Mouse (Mus musculus) lung, adult 2 months (tissue): ENCODE measurements around the gene Cbx5. TPM values are rescaled to one million over a fixed set of nuclear protein-coding genes. Genes with fewer than 3 reads are reported as not detected.
A peak's percentile ranks its signal among the peaks of the same experiment; 100 is the strongest.

ENCODE experiments used
- DNase-seq: peaks from one replicate; pipeline ENCODE4 v3.0.0; 2022
- H3K4me1 ChIP-seq: fragments of 200-500 bp; 2 replicates; pipeline ENCODE4 v1.6.1; 2011; ENCODE audit warnings: low read length; ENCODE audit not compliant: control insufficient read depth, insufficient read depth
- H3K4me3 ChIP-seq: fragments of 200-500 bp; replicated peaks from 2 replicates; pipeline ENCODE3; 2011; ENCODE audit warnings: low read depth, mild to moderate bottlenecking, control low read depth, low read length; ENCODE audit errors: extremely low read depth
- CTCF ChIP-seq: fragments of 200-500 bp; IDR thresholded peaks from 2 replicates; pipeline ENCODE4 v1.5.1; 2011; ENCODE audit warnings: mild to moderate bottlenecking, low read length, control low read depth; ENCODE audit not compliant: insufficient read depth
- POLR2A ChIP-seq: fragments of 200-500 bp; IDR thresholded peaks from 2 replicates; pipeline ENCODE4 v1.6.1; 2011; ENCODE audit warnings: low read depth, mild to moderate bottlenecking, control low read depth, low read length, borderline replicate concordance; ENCODE audit errors: extremely low read depth
- WGBS: fragments of 180-500 bp; shearing (Covaris S2); methylation state at CpG from one replicate; pipeline ENCODE4 v1.1.7; 2018; 5-methylcytosine and 5-hydroxymethylcytosine counted together
- polyA plus RNA-seq: library from polyadenylated mRNA; depleted of rRNA; stranded (reverse); fragments of >200 nt; gene quantifications from 2 replicates; pipeline ENCODE4 v1.2.3, GENCODE M21; 2012

The Cbx5 gene
- polyA plus RNA-seq, 1 experiment, result 20.0 TPM

GRCm38 (mm10) chr15:103178767-103179166 lies 60.8 kb downstream of the Cbx5 start:
- Histone ChIP-seq H3K4me3 (no peak overlapping the region), H3K4me1 (peaks cover 6% of the 10 kb centered on the region)
- WGBS, result 73% methylated on average over 1 of the region's 1 CpGs
- TF ChIP-seq CTCF, result no peak
- DNase-seq, result no peak

- TF ChIP-seq CTCF, result peak; percentile 68
- TF ChIP-seq POLR2A, result no peak
- no peak overlapping the region for H3K4me3 ChIP-seq
- DNase-seq, result no peak
- H3K4me1 ChIP-seq, result peaks cover 2% of the 10 kb centered on the region
- WGBS, result 12% methylated on average over 12 of the region's 12 CpGs
These were observed 61.5 kb downstream of the Cbx5 start for GRCm38 (mm10) chr15:103178137-103178536.

- TF ChIP-seq CTCF, result no peak
- TF ChIP-seq POLR2A, result no peak
- Histone ChIP-seq H3K4me3 (no peak overlapping the region), H3K4me1 (no peaks in the 10 kb centered on the region; the same call in 1 of the 2 replicates)
- 8% methylated on average over 12 of the region's 12 CpGs for WGBS
- no peak for DNase-seq
These were observed 62.0 kb downstream of the Cbx5 start for GRCm38 (mm10) chr15:103177611-103178041.

GRCm38 (mm10) chr15:103176874-103177421 lies 62.7 kb downstream of the Cbx5 start:
- WGBS, result 2% methylated on average over 18 of the region's 18 CpGs
- Histone ChIP-seq H3K4me1 (no peaks in the 10 kb centered on the region; the same call in 1 of the 2 replicates), H3K4me3 (no peak overlapping the region)
- DNase-seq, result peak; percentile 94
- TF ChIP-seq POLR2A (no peak), CTCF (peak; percentile 88)

- Histone ChIP-seq H3K4me1 (peaks cover 6% of the 10 kb centered on the region), H3K4me3 (no peak overlapping the region)
- TF ChIP-seq CTCF, result no peak
- no peak for TF ChIP-seq POLR2A
- DNase-seq, result no peak
- WGBS, result 87% methylated on average over 5 of the region's 5 CpGs
These were observed 66.4 kb downstream of the Cbx5 start for GRCm38 (mm10) chr15:103173251-103173650.

GRCm38 (mm10) chr15:103172537-103172936 lies 67.1 kb downstream of the Cbx5 start:
- H3K4me1 ChIP-seq, result peaks cover 6% of the 10 kb centered on the region
- DNase-seq, result no peak
- TF ChIP-seq POLR2A, result no peak
- TF ChIP-seq CTCF, result peak; percentile 65
- WGBS, result 7% methylated on average over 10 of the region's 10 CpGs
- H3K4me3 ChIP-seq, result no peak overlapping the region

GRCm38 (mm10) chr15:103171276-103171675 lies 68.3 kb downstream of the Cbx5 start:
- TF ChIP-seq CTCF (no peak), POLR2A (no peak)
- Histone ChIP-seq H3K4me3 (no peak overlapping the region), H3K4me1 (peaks cover 6% of the 10 kb centered on the region)
- DNase-seq, result no peak
- 28% methylated on average over 8 of the region's 8 CpGs for WGBS

- TF ChIP-seq POLR2A (no peak), CTCF (no peak)
- WGBS, result 21% methylated on average over 16 of the region's 16 CpGs
- H3K4me1 ChIP-seq, result peaks cover 6% of the 10 kb centered on the region
- no peak overlapping the region for H3K4me3 ChIP-seq
- DNase-seq, result no peak
These were observed 69.3 kb downstream of the Cbx5 start for GRCm38 (mm10) chr15:103170316-103170679.

- DNase-seq, result no peak
- no peak overlapping the region for H3K4me3 ChIP-seq
- 14% methylated on average over 26 of the region's 26 CpGs for WGBS
These were observed 69.9 kb downstream of the Cbx5 start for GRCm38 (mm10) chr15:103169612-103170315.

GRCm38 (mm10) chr15:103168801-103169611 lies 70.6 kb downstream of the Cbx5 start:
- under 1% methylated on average over 63 of the region's 63 CpGs for WGBS
- peak overlapping the region; percentile 55 for H3K4me3 ChIP-seq
- peaks cover 6% of the 10 kb centered on the region for H3K4me1 ChIP-seq
- TF ChIP-seq CTCF (no peak), POLR2A (no peak)
- DNase-seq, result peak; percentile 50

More at GRCm38 (mm10) chr15:103169612-103170315, 69.9 kb downstream of the Cbx5 start:
- TF ChIP-seq CTCF, result no peak
- no peak for TF ChIP-seq POLR2A
- peaks cover 6% of the 10 kb centered on the region for H3K4me1 ChIP-seq
